Mouse (Mus musculus): ENCODE results near the gene AI467606. TPM values are rescaled to one million over a fixed set of nuclear protein-coding genes. Genes with fewer than 3 reads are reported as not detected.

Gene AI467606
- total RNA-seq, 1 experiment from 2014 or later, result 24.1 TPM

GRCm38 (mm10) chr7:127117948-127118347, 26.8 kb downstream of the AI467606 start:
- no peak for ATAC-seq (replicated peaks; ENCODE audit: low read depth, poor library complexity, severe bottlenecking)

DNA sequence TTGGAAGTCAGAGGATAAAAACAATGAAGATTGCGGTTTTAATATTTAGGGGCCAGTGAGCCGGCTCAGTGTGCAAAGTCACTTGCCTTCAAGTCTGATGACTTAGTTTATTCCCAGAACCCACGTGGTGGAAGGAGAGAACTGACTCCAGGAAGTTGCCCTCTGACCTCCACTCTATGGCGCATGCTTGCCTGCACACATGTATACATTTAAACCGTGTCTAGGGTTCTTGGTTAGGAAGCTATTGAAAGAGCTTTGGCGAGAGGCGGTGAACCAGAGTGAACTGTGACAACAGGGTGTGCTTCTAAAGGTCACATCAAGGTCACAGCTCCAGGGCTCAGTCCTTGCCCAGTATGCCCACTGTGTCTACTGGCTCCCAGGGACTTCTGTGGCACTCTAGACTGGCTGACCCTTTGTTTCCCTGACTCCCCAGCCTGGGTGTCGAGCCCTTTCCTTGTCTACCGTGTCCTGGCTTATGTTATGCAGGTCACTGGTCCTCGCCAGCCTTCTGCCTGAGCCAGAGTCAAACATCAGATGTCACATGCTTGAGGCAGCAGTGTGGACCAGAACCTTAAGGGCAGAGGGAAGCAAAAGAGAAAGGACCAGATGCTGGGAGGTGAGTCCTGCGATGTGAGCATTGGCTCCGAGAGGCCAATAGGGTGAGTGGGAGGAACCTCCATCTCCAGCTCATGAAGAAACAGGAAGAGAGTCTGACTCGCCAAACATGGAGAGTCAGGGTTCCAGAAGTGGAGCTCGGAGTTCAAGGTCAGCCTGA, 27.7 kb downstream of the AI467606 start:
- no peak for ATAC-seq (replicated peaks; ENCODE audit: low read depth, poor library complexity, severe bottlenecking)

GRCm38 (mm10) chr7:127121061-127121910, 30.1 kb downstream of the AI467606 start:
- no peak for ATAC-seq (replicated peaks; ENCODE audit: low read depth, poor library complexity, severe bottlenecking)

- no peak for ATAC-seq (replicated peaks; ENCODE audit: low read depth, poor library complexity, severe bottlenecking)
Observed at GRCm38 (mm10) chr7:127121911-127122270, 30.7 kb downstream of the AI467606 start, which contains the start of gene Qprt. Gene Qprt, minus strand, starts transcription at chr7:127122226.

DNA sequence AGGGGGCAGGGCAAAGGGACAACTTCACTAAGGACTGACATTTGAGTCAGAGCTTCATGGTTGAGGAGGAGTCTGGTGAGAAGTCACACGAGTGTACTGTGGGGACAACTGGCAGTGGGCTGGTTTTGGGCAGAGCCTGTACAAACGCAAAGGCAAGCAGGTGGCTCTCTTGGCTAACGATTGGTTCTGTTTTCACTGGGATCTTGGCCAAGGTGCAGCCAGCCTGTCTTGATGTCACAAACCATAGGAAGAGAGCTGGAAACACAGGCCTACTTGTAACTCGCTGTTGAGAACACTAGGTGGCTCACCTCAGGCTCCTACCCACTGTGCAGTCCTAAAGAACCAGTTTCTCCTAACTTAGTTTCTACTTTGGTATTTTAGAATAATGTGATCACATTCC, 38.5 kb downstream of the AI467606 start:
- ATAC-seq (replicated peaks; ENCODE audit: low read depth, poor library complexity, severe bottlenecking), result peak; percentile 88

DNA sequence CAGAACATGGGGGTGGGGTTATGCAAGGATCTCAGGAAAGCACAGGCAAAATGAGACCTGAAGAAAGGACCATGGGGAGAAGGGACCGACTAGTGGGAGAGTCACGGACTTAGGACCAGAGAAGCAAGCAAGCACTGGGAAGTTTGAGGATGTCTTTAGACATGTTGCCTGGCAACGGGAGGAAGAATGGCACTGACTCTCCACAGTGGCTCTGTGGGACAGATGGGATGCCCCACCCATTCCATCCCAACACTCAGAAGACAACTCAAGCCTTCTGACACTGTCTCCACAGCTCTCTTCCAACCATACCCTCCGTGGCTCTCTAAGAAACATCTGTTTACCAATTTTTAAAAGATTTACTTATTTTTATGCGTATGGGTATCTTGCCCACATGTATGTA, 42.0 kb downstream of the AI467606 start:
- ATAC-seq (replicated peaks; ENCODE audit: low read depth, poor library complexity, severe bottlenecking), result no peak

DNA sequence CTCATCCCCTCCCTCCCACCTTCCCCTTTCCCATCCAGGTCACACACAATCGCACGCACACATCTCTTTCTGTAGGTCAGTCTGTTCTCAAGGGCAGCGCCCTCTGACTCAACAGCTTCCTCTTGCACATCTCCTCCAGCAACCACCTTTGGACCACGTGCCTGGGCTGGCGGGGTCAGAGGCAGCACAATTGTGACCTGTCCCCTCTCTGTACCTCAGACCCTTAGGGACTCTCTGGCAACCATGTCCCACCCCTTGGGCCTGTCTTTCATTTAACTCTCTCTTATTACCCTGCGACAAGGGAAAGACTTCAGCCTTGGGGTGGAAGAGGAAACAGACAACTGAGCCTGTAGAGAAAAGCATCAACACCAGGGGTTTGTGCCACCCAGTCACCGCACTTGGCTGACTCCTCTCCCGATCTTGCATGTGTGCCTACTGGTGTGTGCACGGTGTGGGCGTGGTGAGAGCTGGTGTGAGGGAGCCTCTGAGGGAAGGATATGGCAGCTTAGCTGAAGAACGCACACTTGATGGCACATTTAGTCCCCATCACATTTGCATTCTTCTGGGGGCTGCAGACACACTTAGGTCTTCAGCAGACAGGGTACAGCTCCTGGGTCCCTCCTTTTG, 43.8 kb downstream of the AI467606 start:
- ATAC-seq (replicated peaks; ENCODE audit: low read depth, poor library complexity, severe bottlenecking), result peak; percentile 16; the same call in 1 of the 2 replicates

GRCm38 (mm10) chr7:127136181-127137071, 45.3 kb downstream of the AI467606 start:
- peak; percentile 7; the same call in 1 of the 2 replicates for ATAC-seq (replicated peaks; ENCODE audit: low read depth, poor library complexity, severe bottlenecking)

- peak; percentile 68 for ATAC-seq (replicated peaks; ENCODE audit: low read depth, poor library complexity, severe bottlenecking)
Observed at GRCm38 (mm10) chr7:127137262-127138017, 46.3 kb downstream of the AI467606 start, which contains the start of gene Spn. Gene Spn, minus strand, starts transcription at chr7:127137823.

GRCm38 (mm10) chr7:127139100-127139499, 47.9 kb downstream of the AI467606 start:
- no peak for ATAC-seq (replicated peaks; ENCODE audit: low read depth, poor library complexity, severe bottlenecking)

- ATAC-seq (replicated peaks; ENCODE audit: low read depth, poor library complexity, severe bottlenecking), result no peak
Observed at GRCm38 (mm10) chr7:127139562-127139961, 48.4 kb downstream of the AI467606 start.

DNA sequence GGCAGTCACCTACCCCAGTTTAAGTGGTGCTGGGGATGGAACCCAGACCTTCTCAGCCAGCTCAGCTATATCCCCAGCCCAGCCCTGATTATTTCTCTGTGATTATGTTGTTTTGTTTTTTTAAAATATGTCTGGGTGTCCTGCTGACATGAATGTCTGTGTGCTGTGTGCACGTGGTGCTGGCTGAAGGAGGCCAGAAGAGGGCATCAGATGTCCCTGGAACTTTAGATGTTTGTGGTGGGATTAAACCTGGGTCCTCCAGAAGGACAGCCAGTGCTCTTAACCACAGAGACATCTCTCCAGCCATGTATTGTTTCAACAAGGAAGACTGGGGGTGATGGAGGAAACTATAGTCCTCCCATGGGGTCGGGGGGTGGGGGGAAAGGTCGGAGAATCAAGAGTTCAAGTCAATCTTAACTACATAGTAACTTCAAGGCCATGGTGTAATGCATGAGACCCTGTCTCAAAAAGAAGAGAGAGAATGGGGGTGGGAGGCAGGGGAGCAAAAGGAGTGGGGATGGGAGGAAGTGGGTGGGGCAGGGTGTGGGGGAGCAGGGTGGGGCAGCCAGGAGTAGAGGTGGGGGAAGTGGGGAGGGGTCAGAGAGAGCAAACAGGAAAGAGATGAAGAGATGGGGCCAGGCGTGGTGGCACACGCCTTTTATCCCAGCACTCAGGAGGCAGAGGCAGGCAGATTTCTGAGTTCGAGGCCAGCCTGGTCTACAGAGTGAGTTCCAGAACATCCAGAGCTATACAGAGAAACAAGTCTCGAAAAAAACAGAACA, 49.7 kb downstream of the AI467606 start:
- no peak for ATAC-seq (replicated peaks; ENCODE audit: low read depth, poor library complexity, severe bottlenecking)

GRCm38 (mm10) chr7:127142214-127142613, 51.1 kb downstream of the AI467606 start:
- ATAC-seq (replicated peaks; ENCODE audit: low read depth, poor library complexity, severe bottlenecking), result no peak

GRCm38 (mm10) chr7:127142666-127143065, 51.5 kb downstream of the AI467606 start:
- ATAC-seq (replicated peaks; ENCODE audit: low read depth, poor library complexity, severe bottlenecking), result no peak

Data from common myeloid progenitor, adult 5-6 weeks (primary cell).